Mouse (Mus musculus): ENCODE measurements around the gene Ryr1. TPM values are rescaled to one million over a fixed set of nuclear protein-coding genes. Genes with fewer than 3 reads are reported as not detected.
"Not testable (repeated sequence)": the region's sequence is repeated elsewhere in the genome, so short reads cannot be mapped to it uniquely, and the experiment has no call there.

Ryr1 gene
- total RNA-seq, 2 experiments from 2014 or later: 6.5 to 8.9 TPM

DNA sequence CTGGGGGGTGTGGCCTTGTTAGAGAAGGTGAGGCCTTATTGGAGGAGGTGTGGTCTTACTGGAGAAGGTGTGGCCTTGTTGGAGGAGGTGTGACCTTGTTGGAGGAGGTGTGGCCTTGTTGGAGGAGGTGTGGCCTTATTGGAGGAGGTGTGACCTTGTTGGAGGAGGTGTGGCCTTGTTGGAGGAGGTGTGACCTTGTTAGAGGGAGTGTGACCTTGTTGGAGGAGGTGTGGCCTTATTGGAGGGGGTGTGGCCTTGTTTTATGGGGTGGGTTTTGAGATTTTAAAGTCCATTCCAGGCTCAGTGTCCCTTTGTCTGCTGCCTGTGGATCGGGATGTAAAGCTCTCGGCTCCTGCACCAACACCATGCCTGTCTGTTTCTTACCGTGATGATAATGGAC lies 40.6 kb downstream of the Ryr1 start:
- no peak for DNase-seq (ENCODE audit: low spot score in 2 of 2)

GRCm38 (mm10) chr7:29079419-29079950 lies 45.5 kb downstream of the Ryr1 start:
- DNase-seq (ENCODE audit: low spot score in 2 of 2): no peak

- peak; percentile 30 to 58 for DNase-seq (ENCODE audit: low spot score in 2 of 2)
These were observed 48.0 kb downstream of the Ryr1 start for GRCm38 (mm10) chr7:29076977-29077376.

DNA sequence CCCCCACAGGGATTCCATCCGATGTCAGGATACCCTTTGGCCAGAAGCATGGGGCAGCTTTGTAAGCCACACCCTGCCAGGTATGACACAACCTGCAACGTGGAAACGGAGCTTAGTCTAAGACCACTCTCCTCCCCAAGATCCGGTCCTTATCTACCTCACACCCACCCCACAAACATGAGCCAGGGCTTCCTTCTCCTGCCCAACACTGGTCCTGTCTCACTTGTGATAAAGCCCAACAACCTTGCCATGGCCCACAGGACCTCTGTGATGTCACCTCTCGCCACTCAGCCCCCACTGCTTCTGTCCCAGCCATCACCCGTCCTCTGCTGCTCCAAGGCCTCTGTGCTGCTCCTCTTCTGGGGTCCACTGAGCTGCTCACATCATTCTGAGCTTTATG lies 49.8 kb downstream of the Ryr1 start:
- no peak for DNase-seq (ENCODE audit: low spot score in 2 of 2)

- DNase-seq (ENCODE audit: low spot score in 2 of 2): peak; percentile 39 to 48
These were observed 52.3 kb downstream of the Ryr1 start for GRCm38 (mm10) chr7:29072689-29073088.

GRCm38 (mm10) chr7:29071169-29071891 lies 53.6 kb downstream of the Ryr1 start:
- DNase-seq (ENCODE audit: low spot score in 2 of 2): peak in 1 of 2 experiments; percentile 35

GRCm38 (mm10) chr7:29070364-29071168 lies 54.4 kb downstream of the Ryr1 start:
- DNase-seq (ENCODE audit: low spot score in 2 of 2): peak in 1 of 2 experiments; percentile 22

GRCm38 (mm10) chr7:29067758-29068157 lies 57.2 kb downstream of the Ryr1 start:
- no peak for DNase-seq (ENCODE audit: low spot score in 2 of 2)

- DNase-seq (ENCODE audit: low spot score in 2 of 2): not testable (repeated sequence)
These were observed 61.5 kb downstream of the Ryr1 start for GRCm38 (mm10) chr7:29063476-29063875.

GRCm38 (mm10) chr7:29061522-29062037 lies 63.4 kb downstream of the Ryr1 start:
- DNase-seq (ENCODE audit: low spot score in 2 of 2): no peak

DNA sequence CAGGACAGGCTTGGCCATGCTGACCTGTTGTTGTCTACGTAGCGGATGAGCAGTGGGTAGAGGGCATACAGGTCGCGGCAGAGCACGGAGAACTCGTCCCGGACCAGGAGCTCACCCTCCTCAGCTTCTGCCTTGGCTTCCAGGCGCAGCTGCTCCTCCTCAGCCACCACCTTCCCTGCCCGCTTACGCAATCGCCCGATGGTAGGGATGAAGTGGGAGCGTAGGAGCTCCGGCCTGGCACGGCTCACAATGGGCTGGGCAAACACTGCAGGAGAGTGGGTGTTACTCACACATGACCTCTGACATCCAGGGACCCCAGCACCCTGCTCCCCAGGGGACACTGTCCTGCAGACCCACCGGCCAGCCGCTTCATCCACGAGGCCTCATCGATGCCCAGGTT lies 65.5 kb downstream of the Ryr1 start:
- DNase-seq (ENCODE audit: low spot score in 2 of 2): no peak

GRCm38 (mm10) chr7:29052821-29053220 lies 72.2 kb downstream of the Ryr1 start:
- DNase-seq (ENCODE audit: low spot score in 2 of 2): no peak

DNA sequence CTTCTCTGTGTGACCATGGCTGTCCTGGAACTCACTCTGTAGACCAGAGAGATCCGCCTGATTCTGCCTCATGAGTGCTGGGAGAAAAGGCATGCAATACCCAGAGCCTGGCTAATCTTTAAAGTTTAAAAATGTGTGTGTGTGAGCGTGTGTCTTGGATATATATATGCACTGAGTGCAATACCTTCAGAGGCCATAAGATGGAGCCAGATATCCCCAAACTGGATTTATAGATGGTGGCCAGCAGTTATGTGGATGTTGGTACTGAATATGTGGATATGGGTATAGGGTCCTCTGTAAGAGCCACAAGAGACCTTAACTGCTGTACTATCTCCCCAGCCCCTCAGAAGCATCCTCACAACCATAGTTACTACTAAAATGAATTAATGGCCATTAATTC lies 74.2 kb downstream of the Ryr1 start:
- peak; percentile 33 to 65 for DNase-seq (ENCODE audit: low spot score in 2 of 2)

- DNase-seq (ENCODE audit: low spot score in 2 of 2): no peak
These were observed 76.4 kb downstream of the Ryr1 start for GRCm38 (mm10) chr7:29048615-29049014.

DNA sequence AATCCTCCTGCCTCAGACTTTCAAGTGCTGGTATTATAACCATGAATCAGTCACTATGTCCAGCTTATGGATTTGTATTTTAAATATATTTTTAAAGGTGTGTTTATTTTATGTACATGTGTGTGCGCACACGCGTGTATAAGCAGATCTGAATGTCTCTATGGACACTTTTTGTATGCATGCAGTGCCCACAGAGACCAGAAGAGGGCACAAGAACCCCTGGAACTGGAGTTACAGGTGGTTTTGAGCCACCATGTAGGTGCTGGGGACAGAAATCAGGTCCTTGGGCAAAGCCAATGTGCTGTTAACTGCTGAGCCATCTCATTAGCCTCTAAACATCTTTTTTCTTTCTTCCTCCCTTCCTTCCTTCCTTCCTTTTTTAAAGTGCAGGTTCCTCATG lies 76.9 kb downstream of the Ryr1 start:
- DNase-seq (ENCODE audit: low spot score in 2 of 2): no peak

- no peak for DNase-seq (ENCODE audit: low spot score in 2 of 2)
These were observed 78.4 kb downstream of the Ryr1 start for GRCm38 (mm10) chr7:29046533-29046932.

DNA sequence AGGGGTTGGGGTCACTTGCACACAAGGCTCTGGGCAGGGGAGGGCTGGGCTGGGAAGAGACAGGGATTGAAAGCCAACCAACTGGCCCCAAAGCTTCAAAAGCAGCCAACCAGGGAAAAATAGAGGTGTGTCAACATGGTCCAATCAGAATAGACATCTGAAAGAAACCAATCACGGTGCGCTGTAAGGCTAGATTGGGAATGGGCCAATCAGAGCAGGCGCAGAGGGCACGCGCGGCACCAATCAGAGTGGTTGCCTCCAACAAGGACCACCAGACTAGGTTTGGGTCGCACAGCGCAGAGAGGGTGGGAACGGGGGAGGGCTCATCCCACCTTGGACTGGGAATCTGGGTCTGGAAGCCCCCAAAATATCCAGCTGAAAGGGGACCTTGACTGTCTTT lies 80.7 kb downstream of the Ryr1 start:
- no peak for DNase-seq (ENCODE audit: low spot score in 2 of 2)

DNA sequence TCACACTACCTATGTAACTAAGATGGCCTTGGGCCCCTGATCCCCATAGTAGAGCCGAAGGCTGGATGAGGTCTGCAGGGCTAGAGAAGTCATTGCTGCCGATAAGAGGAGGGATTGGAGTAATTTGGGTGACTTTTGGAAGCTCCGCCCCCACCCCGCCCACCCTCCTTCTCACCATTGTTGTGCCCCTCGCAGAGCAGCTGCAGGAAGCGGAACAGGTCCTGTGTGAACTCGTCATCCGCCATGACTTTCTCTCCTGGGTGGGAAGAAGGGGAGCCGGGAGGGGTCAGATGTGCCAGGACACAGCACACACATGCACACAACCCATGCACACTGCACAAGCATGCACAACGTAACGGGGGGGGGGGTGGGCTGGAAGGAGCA lies 81.3 kb downstream of the Ryr1 start:
- DNase-seq (ENCODE audit: low spot score in 2 of 2): no peak

DNA sequence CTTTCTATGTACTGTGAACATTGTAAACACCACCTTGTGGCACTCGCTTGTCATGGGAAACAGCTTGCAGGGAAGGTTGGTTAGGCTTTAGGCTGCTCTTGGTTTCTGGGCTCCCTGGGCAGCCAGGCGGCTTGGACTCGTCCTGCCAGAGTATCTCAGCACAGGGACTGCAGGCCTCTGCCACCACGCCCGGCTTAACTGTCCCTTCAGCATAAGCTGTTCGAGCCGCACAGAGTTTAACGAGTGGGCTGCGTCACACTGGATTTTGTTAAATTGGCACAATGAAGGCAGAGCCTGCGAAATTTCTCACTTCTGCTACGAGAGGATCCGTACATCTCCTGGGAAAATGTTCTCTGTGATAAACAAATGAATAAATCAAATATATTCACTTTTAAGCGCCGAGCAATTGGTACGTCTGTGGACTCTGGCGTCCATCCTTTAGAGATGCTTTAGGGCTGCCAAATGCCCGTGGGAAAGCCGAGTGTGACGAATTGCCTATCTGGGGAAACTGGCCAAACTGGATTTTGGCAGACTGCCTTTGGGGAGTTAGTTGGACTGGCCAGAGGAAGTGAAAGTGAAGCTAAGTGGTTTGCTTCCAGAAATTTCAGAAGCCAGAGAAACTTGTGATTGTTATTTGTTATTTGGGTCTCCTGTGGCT lies 81.8 kb downstream of the Ryr1 start:
- peak; percentile 20 to 34 for DNase-seq (ENCODE audit: low spot score in 2 of 2)

DNA sequence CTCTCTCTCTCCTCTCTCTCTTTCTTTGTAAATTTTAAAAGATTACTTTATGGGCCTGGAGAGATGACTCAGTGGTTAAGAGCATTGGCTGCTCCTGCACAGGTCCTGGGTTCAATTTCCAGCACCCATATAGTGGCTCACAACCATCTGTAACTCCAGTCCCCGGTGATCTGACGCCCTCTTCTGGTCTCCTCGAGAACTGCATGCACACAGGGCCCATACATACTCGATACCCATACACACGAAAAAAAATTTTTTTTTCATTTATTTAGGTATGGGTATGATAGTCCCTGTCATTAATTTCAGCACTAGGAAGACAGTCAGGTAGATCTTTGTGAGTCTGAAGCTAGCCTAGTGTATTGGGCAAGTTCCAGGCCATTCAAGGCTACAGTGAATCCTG lies 83.8 kb downstream of the Ryr1 start:
- no peak for DNase-seq (ENCODE audit: low spot score in 2 of 2)

- no peak for DNase-seq (ENCODE audit: low spot score in 2 of 2)
These were observed 84.9 kb downstream of the Ryr1 start for GRCm38 (mm10) chr7:29039985-29040661.
